Mouse (Mus musculus): Measurements from ENCODE around the gene Prkce.

The Prkce gene

DNA sequence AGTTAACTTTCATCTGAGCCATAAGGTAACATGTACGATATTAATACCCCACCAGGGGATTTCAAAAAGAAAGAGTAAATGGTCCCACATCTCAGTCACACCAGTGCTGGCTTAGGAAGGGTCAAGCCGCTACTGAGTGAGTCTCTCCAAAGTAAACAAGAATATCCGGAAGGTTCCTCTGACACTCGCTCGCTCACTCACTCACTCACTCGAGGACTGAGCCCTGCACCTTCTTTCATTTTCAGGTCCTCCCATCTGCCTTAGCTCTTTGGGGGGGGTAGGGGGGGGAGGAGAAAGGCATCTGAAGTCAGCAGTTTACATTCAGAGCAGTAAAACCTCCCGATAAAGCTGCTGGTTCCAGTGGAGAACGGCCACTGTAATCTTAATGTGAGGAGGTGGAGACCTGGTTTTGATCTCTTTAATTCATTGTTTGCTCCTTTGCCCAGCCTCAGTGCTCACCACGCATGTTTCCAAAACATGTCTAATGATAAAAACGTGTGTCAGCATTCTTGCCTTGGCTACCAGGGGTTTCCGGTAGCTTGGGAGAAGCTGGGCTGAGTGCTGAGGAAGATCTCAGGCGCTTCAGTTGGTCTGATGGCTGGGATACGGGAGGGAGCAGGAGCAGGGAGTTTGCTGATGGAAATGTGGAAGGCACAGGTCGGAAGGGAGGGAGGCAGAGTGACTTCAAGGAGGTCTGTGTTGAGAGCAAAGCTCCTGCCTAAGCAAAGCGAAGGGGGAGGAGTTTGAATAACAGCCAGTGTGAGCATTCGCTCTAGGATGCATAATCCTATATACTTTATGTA, 161.9 kb downstream of the Prkce start:
- in situ Hi-C loops (cut with MboI, MseI), result no loop called here

DNA sequence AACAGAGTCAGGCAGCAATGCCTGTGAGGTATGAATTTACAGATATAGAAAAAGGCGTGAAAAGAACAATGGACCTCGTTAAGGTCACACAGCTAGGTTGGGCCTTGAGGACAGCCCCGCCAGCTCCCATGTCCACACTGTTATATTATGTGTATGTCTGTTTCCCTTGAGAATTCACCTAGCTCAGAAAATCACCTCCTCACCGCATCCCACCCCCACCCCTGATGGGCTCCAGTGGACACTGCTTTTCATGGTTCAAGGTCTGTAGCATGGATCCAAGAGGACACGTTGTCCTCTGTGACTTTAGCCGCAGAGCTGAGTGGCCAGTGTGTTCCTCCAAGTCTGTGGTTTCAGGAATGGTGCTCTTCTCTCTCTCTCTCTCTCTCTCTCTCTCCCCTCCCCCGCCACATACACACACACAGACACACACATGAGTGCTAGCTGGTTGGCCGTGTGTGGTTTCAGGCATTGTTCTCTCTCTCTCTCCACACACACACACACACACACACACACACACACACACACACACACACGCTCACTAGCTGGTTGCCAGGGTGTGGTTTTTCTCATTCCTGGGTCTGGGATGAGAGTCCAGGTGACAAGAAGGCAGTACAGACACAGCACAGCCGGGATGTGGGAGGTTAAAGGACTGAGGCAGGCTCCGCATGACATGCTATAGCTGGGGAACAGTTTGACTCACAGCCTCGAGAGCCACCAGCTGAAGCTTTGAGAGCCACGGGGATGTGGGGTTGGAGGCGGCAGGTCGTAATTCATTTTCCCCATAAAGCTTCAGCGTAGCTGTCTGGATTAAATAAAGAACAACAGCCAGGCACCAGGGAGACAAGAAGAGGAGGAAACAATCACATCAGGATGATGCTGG, 162.7 kb downstream of the Prkce start:
- in situ Hi-C loops (cut with MboI, MseI), result no loop called here

DNA sequence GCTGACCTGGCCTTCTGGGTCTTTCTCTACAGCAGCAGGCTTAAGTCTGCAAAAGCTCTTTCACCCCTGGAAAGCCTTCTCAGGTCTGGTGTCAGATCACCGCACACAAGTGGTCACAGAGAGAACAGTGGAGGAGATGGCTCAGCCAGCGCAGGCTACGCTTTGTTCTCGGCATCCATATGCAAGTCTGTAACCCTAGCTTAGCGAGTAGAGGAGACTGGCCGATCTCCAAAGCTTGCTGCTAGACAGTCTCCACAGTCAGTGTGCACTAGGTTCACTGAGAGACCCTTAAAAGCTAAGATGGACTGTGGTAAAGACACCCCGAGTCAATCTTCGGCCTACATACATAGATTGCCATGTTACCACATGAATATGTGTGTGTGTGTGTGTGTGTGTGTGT, 164.2 kb downstream of the Prkce start:
- in situ Hi-C loops (cut with MboI, MseI), result no loop called here

DNA sequence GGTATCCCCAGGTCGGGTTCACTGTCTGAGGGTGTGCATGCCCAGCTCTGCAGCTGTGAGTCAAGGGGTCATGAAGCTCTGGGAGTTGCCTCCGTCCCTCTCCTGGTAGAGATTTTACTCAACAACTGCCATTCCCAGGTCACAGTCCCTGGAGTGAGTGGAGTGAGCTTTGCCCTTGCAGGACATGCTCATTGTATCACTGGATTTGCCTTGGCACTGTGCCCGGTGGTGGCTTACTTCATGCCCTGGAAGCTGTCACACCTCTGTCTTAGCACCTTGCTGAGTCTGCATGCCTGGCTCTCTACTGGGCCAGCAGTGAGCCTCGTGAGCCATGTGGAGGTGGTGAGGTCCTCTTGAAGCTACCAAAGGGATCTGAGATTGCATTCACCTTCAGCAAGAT, 167.4 kb downstream of the Prkce start:
- in situ Hi-C loops (cut with MboI, MseI), result no loop called here

DNA sequence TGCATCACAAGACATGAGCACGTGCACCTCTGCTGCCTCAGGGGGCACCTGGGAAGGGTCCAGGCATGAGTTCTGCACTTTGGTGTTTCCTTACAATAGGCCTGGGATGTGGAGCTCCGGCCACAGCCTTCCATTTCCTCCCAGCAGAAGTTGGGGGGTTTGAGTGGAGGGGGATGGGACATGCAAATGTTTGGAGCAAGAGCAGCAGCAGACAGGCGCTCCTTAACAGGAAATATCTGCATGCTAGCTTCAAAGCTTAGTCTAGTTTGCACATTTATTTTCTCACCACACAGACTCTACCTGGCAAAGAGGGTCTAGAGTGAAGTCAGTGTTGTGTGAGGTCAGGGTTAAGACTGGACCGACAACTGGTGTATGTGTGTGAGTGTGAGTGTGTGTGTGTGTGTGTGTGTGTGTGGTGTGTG, 169.1 kb downstream of the Prkce start:
- in situ Hi-C loops (cut with MboI, MseI), result no loop called here

DNA sequence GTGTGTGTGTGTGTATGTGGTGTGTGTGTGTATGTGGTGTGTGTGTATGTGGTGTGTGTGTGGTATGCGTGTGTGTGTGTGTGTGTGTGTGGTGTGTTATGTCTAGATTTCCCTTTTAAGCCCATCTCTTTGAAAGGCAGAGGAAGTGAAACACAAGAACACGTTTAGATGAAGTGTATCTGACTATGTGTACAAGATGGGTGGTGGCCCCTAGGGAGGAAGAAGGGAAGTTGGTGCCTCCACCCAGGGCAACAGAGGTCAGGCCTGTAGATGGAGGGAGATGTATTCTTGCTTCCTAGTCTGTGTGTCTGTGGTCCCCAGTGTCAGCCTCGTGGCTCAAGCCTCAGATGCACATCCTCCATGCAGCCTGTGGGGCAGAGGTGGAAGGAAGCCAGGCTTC, 169.5 kb downstream of the Prkce start:
- in situ Hi-C loops (cut with MboI, MseI), result no loop called here

DNA sequence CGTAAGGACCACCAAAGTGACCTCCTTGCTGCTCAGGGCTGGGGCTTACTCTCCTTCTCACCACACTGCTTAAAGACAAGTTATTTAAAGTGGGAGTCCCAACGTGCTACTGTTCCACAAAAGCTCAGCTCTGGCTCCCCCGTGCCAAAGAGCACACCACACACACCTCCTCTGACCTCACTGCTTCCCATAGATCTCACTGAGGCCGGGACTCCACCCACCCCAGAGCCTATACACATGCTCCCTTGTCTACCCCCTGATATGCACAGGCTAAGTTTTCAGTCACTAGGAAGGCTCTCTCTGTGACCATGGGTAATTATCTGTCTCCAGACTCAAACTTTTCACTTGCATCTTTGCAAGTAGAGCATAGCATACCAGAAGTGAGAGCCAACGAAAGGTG, 170.7 kb downstream of the Prkce start:
- in situ Hi-C loops (cut with MboI, MseI), result no loop called here

DNA sequence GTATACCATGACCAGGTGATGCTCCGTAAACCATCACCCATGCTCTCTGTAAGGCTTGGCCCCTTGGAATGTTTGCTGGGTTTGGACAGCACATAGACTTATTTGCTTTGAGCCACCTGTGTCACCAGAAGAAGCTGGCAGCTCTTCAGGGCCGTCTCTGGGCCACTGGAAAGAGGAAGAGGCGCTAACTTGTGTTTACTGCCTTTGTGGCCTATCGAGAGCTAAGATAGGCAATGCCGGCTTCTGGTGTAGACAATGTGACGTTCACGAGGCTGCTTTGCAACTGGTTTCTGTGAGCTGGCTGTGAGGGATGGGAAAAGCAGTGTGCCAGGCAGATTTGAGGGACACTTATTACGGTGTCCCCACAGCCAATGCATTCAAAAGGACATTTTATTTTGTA, 176.4 kb downstream of the Prkce start:
- in situ Hi-C loops (cut with MboI, MseI), result no loop called here

DNA sequence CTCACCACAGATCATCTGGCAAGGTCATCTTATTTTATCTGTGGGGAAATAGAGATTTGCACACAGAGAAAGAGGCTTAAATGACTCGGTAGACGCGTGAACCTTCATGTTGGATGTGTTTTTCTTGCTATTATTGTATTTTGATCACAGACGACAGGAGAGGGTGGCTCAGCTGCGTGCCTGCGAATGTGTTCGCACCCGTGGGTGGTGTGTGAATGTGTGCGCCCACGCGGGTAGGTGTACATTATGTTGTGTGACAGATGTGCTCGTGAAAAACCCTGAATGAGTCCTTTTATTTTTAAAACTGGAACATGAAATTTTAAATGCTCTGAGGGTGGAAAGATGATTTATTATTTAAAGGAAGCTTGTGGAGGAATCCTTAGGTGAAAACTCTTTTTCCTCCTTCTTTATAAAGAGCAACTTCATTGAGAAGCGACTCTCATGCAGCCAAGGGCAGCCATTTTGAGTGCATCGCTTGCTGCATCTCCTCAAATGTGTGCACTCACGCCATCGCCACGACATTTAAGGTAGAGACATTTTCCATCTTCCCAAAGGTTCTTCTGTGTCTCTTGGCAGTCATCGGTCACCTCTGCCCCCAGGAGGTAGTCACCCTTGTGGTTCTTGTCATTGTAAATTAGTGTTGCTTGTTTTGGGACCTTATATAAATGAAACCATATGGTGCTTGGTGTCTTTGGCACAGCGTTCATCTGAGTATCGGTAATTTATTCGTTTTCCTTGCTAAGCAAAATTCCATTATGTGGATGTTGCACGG, 177.8 kb downstream of the Prkce start:
- in situ Hi-C loops (cut with MboI, MseI), result no loop called here

DNA sequence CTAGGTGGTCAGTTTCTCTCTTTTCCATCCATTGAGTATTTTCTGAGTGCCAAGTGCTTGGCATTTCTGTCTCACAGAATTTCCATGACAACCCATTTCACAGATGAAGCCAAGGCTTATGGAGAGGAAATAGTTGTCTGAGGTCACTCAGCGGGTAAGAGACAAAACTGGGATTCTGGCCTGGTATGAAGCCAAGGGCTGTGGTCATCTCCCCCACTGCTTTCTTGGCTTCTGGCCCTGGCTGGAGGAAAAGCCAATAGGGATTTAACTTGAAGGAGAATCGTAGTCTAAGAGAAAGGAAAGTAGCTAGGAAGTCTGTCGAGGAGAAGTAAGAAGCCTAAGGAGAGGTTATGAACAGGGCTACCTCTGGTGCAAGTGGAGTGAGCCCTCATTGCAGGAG, 182.7 kb downstream of the Prkce start:
- in situ Hi-C loops (cut with MboI, MseI), result no loop called here

DNA sequence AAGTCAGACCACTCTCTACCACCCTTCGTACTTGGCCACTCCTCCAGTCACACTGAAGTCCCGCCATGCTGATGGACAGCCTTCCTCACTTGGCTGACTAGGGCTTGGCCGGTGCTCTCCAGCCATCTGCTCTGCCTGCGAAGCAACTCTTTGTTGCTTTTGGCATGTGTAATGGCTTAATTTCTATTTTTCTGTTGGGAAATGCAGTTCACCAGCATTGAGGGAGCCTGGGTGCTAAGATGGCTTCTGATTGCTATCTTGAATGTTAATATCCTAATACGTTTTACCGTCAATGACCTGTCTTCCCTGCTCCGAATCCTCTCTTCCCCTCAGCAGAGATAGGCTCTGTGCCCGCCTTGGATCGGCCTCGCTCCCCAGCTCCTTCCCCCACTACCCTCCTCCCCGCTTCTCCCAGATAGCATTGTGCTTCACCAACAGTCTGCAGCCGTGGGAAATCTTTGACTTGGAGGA, 183.2 kb downstream of the Prkce start:
- in situ Hi-C loops (cut with MboI, MseI), result no loop called here

DNA sequence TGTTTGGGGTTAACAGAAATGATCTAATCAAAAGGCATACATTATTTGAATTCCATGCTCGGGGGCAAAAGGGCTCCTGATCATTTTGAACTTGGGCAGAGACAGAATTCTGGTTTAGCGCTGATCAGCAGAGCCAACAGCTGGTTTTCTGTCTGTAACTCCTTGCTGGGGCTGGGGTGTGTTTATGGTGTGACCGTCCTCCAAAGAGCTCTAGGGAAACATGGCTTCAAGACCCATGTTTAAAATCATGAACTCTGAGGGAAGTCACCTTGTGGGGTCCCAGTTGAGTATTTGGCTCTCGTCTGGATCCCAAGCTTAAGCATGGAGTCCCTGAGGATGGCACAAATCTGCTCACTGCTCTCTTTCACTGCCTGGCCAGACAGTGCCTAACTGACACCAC, 183.7 kb downstream of the Prkce start:
- in situ Hi-C loops (cut with MboI, MseI), result no loop called here

DNA sequence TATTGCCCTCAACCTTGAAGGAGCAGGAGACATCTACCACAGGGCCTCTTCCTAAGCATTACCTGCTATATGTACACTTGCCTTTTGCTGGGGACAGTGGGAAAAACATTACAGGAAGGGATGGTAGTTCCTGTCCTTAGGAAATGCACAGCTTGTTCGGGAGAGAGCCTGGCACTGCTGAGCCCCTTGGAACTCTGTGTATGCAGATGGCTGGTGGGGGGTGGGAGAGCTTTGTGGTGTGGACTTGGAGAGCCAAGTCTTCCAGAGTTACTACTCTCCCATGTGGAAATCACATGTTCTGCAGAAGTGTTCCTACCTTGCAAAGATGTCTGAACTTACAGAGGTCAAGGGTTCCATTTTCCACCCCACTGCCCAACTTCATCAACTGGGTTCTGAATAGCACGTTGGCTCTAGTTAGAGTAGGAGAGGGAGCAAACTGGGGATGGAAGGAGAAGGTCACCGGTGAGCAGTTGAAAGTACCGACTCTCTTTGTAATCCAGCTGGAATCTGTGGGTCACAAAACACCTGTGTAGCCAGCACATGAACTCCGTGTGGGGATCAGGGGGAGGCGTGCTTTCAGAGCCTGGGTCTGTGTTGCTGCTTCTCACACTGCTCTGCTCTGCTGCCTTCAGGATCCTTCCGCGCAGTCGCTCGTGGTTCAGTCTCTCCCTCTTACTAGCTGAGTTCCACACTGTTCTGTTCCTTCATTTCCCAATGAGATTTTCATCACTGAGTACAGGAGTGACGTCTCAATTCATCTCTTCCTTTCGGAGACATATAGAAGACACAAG, 184.9 kb downstream of the Prkce start:
- in situ Hi-C loops (cut with MboI, MseI), result no loop called here

DNA sequence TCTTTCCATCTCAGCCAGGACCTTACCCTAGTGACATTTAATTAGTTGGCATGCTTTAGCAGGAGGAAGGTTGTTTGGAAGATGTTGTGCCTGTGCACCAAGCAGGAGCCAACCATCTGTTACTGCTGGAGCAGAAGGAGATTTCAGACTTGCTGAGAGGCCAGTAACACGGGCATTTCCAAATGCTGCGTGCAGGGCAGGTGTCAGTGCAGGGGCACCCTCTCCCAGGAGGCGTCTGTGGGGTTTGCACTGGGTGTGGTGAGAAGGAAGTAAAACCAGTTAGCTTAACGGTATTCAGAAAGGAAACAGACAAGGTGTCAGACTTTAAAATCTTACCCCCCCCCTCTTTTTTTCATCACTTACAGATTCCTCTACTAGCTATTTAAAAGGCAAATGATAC, 186.1 kb downstream of the Prkce start:
- in situ Hi-C loops (cut with MboI, MseI), result no loop called here

DNA sequence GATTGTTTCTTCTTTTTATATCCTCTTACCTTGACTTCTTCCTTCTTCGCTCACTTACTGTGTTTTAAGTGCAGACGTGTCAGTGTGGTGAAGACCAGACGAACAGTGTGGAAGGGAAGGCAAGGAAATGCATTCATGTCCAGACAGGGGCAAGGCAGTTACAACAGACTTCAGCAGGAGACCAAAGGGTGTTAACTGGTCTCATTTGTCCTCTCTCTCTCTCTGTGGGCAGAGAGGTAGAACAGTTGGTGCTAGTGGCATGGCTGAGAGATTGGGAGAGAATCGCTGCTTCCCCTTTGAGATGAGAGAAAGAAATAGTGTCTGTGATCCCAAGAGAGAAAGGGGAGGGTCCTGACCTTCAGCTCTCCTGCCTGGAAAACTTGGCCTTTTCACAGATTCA, 186.5 kb downstream of the Prkce start:
- in situ Hi-C loops (cut with MboI, MseI), result no loop called here

DNA sequence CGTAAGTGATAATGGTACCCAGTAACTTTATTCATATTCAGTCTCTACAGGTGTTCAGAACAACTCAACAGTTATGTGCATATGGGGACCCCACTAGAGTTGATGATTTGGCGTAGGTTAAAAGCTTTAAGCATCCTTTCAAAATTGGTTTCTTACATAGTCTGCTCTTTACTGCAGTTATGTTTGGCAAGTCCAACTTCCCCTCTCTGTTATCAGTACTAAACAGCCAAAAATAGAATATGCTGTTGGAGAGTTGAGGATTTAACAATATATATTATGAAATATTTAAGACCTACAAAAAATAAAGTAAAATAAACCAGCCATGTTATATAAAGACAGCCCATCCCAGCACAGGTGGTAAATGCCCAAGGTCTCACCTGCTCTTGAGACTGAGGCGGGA, 187.3 kb downstream of the Prkce start:
- in situ Hi-C loops (cut with MboI, MseI), result no loop called here

DNA sequence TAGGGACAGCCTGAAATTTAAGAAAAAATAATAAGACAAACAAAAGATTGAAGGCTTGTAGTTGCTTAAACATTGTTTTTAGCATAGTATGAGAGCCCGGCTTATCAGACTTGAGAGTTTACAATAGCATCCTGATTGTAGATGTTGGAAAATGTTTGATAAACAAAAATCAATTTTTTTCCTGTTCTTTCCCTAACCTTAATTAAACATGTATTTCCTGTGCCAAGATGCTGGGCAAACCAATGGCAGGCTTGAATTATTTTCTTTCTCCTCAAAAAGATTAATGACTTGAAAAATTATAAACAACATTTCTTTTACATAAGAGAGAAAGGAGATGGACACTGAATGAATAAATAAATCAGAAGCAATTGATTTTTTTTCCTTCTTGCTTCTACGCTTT, 187.7 kb downstream of the Prkce start:
- in situ Hi-C loops (cut with MboI, MseI), result no loop called here

DNA sequence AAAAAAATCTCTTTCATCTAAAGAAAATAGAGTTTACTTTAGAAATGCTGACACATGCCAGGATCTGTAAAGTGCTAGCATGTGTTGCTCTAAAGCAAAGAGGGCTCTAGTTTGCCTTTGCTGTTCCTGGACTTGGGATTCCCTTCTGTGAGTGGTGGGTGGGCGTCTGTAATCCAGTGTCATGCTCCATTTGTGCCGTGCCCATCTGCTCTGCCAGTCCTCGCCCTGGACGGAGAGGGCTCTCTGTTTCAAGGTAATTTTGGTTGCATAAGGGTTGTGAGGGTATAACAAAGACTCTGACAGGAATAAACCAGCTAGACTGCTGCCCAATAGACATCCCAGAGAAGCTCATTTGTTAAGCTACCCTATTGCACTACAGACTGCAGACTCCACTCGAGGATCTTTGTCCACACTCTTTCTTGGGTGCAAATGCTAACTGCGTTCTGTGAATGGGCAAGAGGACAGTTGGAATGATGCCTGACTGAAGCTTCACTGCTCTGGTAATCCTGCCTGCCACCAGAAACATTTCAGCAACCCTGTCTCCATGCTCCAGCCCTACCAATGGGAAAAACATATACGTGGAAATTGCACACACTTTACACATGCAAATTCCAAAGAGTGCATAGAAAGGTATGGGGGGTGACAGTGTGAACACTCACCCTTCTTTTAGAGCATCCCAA, 188.3 kb downstream of the Prkce start:
- in situ Hi-C loops (cut with MboI, MseI), result no loop called here

DNA sequence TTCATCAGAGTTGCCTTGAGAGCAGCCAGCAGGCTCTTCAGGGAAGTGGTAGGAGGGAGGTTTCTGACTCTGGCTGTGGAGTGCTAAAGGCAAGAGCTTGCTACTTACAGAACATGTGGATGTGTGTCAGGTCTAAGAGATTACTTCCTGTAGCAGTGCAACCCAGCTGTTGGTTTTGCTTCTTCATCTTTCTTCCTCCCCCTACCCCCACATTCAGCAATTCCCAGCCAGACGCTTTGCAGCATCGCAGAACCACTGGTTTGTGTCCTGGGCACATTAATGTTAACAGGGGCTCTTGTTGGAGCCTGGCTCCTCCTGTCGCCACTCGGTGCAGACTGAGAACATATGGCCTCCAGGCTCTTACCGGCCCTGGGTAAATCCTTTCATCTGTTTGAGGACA, 190.8 kb downstream of the Prkce start:
- in situ Hi-C loops (cut with MboI, MseI), result no loop called here

DNA sequence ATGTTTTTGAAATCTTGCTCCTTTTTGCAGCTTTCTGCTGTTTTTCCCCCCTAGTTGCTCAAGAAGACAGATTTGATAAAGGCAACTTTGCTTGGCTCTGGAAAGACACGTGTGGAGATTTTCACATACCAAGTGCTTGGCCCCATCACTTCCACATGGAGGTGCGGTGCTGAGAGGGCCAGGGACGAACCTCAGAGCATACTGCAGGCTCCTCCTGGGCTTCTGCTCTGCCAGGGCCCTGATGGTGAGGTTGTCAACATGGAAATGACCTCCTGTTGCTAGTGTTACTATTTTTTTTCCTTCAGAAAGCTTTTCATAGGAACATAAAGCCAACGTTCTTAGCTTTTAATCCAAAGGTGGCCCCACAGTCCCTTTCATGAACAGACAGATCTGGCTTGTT, 191.3 kb downstream of the Prkce start:
- in situ Hi-C loops (cut with MboI, MseI), result no loop called here

DNA sequence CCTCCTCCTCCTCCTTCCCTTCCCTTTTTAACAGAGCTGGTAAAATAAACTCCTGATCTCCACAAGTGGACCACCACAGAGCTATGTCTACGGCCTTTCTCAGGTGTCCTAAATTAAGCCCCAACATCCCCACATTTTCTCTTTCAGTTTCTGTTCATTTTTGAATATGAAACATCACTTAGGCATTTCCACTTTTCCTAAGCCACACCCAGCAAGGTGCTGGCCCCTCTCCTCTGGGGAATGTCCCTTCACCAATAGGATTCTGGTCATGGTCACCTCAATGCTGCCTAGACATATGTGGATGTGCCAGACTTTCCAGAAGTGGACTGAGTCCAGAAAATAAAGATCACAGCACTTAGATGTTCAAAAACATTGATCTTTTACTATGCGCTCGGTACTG, 193.3 kb downstream of the Prkce start:
- in situ Hi-C loops (cut with MboI, MseI), result no loop called here
